Mouse (Mus musculus): ENCODE data around the gene Selenok.
A peak's percentile ranks its signal among the peaks of the same experiment; 100 is the strongest.

Selenok gene

DNA sequence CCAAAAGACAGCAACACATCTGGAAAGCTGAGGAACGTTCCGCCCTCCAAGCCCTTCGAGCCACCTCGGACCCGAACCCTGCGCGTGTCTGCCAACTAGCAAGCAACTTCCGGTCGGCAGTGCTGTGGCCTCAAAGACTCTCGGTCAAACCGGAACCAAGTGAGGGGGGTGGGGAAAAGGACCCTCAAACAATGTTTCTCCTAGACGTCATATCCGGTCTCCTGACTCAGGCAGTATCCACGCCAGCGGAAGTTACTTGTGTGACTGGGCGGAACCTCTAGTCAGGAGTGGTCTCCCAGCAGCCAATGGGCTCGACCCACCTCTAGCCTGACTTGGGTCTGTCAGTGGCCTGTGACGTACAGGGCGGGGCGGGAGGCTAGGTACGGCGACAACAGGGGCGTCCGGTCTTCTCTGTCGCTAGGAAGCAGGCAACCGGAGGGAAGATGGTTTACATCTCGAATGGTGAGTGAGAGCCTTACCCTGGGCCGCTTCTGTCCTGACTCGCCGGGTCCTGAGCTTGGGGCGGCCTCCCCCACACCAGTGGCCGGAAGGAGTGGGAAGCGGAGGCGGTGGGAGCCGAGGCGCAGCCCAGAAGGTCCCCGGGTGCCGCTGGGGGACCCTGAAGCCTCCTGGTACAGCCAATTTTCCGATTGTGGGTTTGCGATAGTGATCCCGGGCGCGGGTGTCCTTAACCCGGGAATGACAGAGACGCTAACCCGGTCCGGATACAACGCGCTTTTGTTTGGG lies at the start of gene Selenok:
TSS of gene Selenok (plus strand) at position 234 of the 747 bp plus-strand sequence.
- no peak for TF ChIP-seq GATA4 (IDR thresholded peaks at IDR 0.05; ENCODE audit: insufficient replicate concordance, low read length)

DNA sequence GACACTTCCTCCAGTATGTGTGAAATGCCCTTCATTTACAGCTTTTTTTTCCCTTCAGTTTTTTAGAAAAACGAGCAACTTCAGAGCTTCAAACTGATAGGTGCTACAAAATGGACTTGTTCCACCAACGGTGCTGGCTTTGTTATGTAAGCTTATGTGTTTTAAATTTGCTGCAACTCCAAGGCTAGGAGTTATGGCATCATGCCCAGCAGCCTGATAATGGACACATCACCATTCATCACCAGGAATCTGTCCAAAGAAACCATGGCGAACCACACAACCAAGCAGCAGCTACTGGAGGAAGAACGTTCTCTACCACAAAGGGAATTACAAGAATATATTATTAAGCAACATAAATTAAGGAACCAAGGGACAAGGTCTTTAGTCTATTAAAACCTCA lies 39.1 kb upstream of the Selenok start:
- no peak for TF ChIP-seq GATA4 (IDR thresholded peaks at IDR 0.05; ENCODE audit: insufficient replicate concordance, low read length)

DNA sequence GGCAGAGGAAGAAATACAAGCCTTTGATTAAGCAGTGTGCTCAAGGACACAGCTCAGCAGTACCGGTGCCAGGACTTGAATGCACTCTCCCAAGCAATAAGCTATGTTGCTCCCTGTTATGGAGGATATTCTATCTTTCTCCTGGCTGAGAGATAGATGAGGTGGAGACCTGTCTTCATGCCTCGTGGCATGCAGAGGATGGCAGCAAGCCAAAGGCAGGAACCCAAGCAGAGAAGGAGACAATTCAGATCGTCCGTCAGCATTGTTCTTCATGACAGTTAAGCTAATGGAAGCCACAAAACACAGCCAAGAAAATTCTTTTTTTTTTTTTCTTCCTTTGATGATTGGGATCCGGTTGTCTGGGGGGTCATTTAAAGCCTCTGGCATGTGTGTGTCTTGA lies 32.6 kb upstream of the Selenok start:
- TF ChIP-seq GATA4 (IDR thresholded peaks at IDR 0.05; ENCODE audit: insufficient replicate concordance, low read length) = no peak

DNA sequence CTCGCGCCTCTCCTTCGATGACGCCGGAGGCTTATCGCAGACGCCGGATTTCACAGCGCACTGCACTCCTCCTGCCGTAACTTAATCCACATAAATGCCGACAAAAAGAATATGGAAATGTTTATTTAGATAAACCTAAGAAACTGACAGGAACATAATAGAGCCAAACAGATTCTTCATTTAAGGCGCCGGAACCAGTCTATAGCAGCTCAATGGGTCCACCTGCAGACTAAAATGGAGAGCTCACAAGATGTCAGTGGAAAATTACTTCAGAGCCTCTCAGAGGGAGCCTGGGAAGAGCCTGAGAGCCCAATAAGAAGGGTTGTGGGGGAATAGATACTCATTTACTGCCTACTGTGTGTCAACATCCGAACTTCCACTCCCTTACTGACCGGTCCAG lies 30.6 kb upstream of the Selenok start:
- TF ChIP-seq GATA4 (IDR thresholded peaks at IDR 0.05; ENCODE audit: insufficient replicate concordance, low read length) = no peak

DNA sequence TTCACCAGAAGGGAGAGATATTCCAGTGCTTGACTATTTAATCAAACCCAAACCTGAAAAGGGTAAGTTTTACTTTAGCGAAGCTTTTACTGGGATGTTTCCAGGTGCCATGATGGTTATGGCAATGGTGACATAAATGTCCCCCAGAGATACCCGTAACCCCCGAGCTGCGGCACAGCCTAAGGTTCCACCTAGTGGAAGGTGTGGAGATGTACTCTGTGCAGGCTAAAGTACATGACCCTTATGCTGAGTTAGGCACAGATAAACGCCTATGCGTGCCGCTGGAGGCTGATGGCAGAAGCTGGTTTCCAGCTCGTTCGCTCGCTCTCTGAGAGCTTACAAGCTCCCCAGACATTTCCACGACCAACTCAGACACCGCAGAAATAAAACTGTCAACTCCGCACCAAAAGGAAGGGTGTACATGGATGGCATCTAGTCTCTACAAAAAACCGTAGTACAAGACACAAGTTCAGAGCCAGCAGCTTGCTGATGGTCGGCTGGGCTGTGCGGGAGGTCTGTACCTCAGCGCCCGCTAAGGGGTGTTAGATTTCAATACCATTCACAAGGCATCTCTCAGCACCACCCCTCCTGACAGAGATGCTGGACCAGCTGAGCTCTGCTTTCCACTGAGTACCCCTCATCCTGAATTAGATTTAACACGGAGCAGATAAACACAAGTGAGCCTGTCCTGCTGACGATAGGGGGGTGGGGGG lies 28.4 kb upstream of the Selenok start:
- no peak for TF ChIP-seq GATA4 (IDR thresholded peaks at IDR 0.05; ENCODE audit: insufficient replicate concordance, low read length)

DNA sequence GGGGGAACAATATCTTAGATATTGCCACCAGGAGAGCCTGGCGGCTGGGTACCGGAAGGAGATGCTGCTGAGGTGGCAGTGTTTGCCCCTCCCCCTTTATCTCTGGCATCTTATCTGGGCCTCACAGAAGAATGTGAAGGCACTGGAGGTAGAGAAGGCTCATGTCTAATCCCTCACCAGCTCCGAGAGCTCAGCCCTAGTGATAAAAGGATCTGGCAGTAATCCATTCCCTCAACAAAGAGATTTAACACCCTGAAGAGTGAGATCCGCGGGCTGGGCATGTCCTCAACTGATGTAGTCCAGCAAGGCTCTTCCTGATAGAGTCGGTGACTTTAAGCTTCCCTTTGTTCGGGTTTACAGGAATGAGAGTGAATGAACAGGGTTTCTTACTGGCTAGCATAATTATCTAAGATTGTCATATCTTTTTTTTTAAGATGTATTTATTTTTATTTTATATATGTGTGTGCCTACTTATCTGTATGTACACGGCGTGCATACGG lies 27.7 kb upstream of the Selenok start:
- no peak for TF ChIP-seq GATA4 (IDR thresholded peaks at IDR 0.05; ENCODE audit: insufficient replicate concordance, low read length)

DNA sequence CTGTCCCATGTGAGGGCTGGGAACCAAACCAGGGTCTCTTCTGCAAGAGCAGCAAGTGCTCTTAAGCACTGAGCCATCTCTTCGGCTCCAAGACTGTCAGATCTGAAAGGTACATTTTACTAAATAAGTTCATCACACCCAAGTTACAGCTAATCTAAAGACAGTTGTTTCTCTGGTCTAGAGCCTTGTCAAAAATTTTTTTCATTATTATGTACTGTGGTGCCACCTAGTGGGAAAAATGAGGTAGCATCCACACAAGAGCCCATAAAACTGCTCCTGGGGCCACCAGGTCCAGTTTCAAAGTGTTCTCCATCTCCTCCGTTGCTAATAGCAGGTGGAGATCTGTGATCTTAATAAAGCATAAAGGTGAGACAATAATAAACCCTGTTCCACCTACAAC lies 27.2 kb upstream of the Selenok start:
- TF ChIP-seq GATA4 (IDR thresholded peaks at IDR 0.05; ENCODE audit: insufficient replicate concordance, low read length) = no peak

DNA sequence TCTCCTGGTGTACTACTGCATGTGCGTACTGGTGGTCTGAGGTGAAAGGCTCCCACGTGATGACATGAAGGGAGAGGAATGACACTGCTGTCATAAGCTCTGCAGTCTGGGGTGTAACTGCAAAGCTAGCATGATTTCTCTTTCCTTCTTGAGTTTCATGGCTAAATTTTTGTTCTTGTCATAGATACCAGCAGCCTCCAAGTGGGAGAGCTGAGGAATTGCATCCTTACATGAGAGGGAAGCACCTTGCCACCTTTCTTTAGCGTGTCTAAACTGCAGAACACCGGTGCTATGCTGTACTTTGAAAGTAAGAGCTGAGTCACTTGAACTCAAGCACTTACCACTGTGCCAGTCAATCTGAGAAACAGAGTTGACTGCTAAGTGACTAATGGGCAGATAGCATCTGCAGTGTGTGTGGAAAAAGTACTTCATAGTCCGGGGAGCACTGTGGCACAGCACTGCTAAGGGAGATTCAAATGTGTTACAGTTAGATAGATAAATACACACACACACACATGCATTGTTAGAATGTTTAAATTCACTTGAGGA lies 21.3 kb upstream of the Selenok start:
- TF ChIP-seq GATA4 (IDR thresholded peaks at IDR 0.05; ENCODE audit: insufficient replicate concordance, low read length) = no peak

DNA sequence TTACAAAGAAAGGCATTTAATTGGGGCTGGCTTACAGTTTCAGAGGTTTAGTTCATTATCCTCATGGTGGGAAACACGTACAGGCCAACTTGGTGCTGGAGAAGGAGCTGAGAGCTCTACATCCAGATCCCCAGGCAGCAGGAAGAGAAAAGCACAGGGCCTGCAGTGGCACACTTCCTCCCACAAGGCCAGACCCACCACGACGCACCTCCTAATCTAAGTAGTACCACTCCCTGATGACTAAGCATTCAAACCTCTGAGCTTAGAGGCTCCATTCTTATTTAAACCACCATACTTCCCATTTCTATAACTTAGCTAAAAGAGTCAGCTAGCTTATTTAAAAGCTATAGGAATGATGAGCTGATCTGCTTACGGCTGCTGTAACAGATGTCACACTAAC lies 17.3 kb upstream of the Selenok start:
- no peak for TF ChIP-seq GATA4 (IDR thresholded peaks at IDR 0.05; ENCODE audit: insufficient replicate concordance, low read length)

DNA sequence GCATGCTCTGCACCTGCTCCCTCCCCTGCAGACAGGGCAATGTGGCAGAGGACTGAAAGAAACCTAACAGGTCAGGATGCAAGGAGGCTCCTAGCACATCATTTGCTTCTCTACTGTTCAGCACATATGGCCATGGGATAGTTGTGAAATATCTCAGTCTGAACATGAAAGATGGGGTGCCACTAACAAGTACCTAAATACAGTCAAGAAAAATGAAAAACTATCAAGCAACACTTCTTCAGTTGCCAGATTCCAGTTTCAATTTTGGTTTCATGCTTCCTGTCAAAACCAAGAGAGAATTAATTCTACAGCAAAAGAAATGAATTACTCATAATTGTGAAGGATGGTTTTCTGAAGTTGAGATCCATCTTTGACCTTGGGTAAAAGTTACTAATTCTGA lies 10.7 kb upstream of the Selenok start:
- TF ChIP-seq GATA4 (IDR thresholded peaks at IDR 0.05; ENCODE audit: insufficient replicate concordance, low read length) = no peak

DNA sequence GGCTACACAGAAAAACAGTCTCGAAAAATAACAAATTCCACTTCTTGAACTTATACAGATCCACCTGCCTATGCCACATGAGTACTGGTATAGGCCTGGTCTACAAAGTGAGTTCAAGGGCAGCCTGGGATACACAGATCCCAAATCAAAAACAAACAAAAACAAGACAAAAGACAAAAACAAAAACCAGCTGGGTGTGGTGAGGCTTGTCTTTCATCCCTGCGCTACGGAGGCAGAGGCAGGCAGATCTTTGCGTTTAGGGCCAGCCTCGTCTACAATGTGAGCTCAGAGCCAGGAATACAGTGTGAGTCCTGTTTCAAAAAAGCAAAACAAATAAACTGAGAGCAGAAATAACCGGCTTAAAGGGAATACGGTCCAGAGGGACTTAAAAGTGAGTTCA lies 497 bp upstream of the Selenok start:
- TF ChIP-seq GATA4 (IDR thresholded peaks at IDR 0.05; ENCODE audit: insufficient replicate concordance, low read length) = no peak

DNA sequence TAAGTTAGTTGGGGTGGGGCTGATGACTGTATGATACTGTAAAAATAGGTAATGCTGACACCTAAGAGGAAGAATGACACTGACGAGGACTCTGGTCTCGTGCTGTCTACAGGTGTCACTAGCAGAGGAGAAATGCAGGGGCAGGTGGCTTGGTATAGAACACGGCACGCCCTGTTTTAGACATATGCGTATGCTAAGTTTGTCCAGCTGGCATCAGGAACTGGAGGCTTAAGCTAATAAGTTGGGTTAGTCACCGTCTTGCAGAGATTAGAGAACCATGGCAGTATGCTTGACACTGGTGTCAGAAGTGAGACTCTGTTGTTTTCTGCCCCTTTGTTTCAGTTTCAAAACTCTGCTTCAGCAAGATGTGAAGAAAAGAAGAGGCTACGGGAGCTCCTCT lies 3.3 kb downstream of the Selenok start:
- TF ChIP-seq GATA4 (IDR thresholded peaks at IDR 0.05; ENCODE audit: insufficient replicate concordance, low read length) = no peak

DNA sequence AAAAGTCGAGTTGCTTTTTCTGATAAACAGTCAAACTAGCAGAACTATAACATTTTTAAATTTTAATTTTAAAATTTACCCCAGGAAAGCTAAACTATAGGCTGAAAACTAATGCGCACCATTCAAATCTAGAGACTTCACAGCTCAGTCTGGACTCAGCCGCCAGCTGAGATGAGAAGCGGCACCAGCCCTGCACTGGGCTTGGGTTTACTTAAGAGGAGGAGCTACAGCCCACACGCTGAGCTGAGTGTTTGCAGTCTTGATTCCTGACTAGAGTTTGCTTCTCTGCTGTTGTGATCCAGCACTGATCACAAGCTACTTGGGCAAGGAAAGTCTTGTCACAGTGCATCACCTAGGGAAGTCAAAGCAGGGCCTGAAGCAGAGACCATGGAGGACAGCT lies 3.9 kb downstream of the Selenok start:
- TF ChIP-seq GATA4 (IDR thresholded peaks at IDR 0.05; ENCODE audit: insufficient replicate concordance, low read length) = no peak

DNA sequence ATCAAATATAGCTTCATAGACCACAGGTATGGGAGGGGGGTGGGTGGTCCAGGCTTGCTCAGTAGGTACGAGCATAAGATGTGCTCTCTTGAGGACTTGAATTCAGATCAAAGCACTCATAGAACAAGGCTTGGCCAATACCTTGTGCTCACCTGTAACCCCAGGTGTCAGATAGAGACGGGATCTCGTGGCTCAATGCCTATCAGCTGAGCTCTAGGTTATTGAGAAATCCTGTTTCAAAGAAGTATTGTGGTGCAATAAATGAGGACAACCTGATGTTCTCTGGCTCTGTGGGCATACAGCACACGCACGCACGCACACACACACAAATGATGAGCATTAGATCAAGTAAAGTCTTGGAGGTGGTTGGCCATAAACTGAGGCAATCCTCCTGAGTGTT lies 8.8 kb downstream of the Selenok start:
- TF ChIP-seq GATA4 (IDR thresholded peaks at IDR 0.05; ENCODE audit: insufficient replicate concordance, low read length) = peak; percentile 60; the same call in 1 of the 2 replicates

DNA sequence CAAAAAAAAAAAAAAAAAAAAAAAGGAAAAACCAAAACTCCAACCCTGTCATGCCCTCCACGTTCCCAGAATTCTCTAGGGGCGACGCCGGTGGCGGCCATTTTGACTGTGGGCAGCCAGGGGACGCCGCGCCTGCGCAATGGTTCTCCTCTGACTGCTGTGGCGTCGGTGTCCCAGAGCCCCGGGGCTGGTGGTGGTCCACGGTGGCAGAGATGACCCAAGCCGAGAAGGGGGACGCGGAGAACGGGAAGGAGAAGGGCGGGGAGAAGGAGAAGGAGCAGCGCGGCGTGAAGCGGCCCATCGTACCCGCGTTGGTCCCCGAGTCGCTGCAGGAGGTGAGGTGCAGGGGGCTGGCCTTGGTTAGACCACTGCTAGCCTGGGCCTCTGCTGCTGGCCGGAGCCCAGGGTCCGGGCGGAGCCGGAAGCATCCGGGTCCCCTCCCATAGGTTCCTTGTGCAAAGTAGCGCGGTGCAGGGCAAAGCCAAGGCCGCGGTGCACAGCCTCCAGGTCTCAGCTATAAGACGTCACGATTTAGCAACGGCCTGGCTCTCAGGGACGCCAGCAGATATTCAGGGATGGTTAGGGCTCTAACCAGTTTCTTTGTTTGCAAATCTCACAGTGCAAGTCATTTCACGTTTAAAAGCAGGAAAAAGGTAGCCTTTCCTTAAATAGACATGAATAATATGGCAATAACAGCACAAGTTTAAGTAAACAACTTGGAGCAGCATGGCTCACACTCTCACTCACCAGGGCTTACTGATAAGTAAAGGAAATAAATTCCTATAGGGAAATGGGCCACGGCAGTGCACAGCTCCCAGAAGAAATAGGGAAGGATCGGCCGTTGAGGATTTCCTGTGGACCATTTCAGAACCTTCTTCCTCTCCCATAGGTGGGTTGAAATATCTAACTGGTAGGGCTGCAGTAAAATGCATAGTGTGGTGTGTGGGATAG lies 10.4 kb downstream of the Selenok start, which contains the start of gene Actr8:
TSS of gene Actr8 (plus strand) at position 84 of the 951 bp plus-strand sequence.
- TF ChIP-seq GATA4 (IDR thresholded peaks at IDR 0.05; ENCODE audit: insufficient replicate concordance, low read length) = no peak

Data from liver, adult (tissue).